Mouse (Mus musculus) kidney, adult 8-10 months (tissue): ENCODE data around the gene Clec2l.
A peak's percentile ranks its signal among the peaks of the same experiment; 100 is the strongest.

ENCODE experiments used
- DNase-seq, 2 experiments: peaks; one replicate each; pipeline ENCODE4 v3.0.0; 2022

Clec2l gene

GRCm38 (mm10) chr6:38671270-38671669 lies 8.4 kb downstream of the Clec2l start:
- no peak for DNase-seq

- no peak for DNase-seq
Observed at GRCm38 (mm10) chr6:38672011-38672410, 9.1 kb downstream of the Clec2l start.

GRCm38 (mm10) chr6:38676217-38676616 lies 13.3 kb downstream of the Clec2l start:
- no peak for DNase-seq

- DNase-seq, result no peak
Observed at GRCm38 (mm10) chr6:38676723-38677122, 13.9 kb downstream of the Clec2l start.

DNA sequence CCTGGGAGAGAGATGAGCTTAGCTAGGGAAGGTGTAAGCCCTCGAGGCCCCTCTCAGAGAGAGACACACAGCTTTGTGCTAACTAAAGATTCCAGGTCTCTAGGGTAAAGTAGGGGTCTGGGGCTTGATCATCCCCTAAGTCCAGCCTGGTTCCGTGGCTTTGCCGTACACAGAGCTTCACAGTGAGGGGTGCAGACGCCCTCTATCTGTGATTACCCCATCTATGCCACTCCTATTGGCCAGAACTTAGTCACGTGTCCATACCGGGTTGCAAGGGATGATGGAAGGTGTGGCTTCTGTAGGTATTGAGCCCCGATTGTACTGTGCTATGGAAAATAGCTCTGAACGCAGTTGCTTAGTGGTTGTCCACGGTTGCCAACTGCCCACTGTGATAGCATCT lies 14.8 kb downstream of the Clec2l start:
- no peak for DNase-seq

GRCm38 (mm10) chr6:38682532-38682931 lies 19.7 kb downstream of the Clec2l start:
- DNase-seq, result no peak

- peak in 1 of 2 experiments; percentile 24 for DNase-seq
Observed at GRCm38 (mm10) chr6:38687216-38687615, 24.3 kb downstream of the Clec2l start.

DNA sequence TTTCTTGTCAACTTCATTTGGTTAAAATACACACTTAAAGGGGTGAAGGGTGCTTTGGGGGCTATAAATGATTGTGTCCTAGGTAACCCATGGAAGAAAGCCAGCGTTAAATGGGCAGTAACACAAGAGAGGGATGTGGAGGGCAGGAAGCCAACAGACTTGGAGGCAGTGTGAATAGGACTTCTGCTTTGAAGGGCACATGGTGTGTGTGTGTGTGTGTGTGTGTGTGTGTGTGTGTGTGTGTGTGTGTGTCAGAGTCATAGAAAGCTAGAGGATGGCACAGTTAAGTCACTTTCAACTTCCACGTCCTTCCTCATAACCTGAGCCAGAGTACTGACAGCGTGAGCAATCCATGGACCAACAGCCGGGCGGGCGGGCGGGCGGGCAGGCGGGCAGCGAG lies 26.0 kb downstream of the Clec2l start:
- DNase-seq, result no peak

- no peak for DNase-seq
Observed at GRCm38 (mm10) chr6:38690615-38691014, 27.7 kb downstream of the Clec2l start.

DNA sequence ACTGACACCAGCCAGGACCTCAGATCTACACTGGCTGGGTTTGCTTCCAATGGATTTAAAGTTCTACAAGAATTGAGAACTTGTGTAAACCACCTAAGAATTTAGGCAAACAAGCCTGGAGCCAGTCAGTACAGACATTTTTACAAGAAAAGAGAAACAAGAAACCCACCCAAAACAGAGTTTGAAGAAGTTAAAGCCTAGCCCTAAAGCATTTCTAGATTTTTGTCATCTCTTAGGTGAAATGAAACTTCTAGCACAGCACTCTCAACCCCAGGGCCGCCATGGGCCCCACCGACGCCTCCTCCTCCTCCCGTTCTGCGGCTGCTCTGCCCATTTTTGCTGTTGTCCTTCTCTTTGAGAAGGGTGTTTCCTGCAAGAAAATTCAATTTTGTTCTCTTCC lies 28.2 kb downstream of the Clec2l start:
- DNase-seq, result no peak

- DNase-seq, result no peak
Observed at GRCm38 (mm10) chr6:38692556-38692955, 29.7 kb downstream of the Clec2l start.

DNA sequence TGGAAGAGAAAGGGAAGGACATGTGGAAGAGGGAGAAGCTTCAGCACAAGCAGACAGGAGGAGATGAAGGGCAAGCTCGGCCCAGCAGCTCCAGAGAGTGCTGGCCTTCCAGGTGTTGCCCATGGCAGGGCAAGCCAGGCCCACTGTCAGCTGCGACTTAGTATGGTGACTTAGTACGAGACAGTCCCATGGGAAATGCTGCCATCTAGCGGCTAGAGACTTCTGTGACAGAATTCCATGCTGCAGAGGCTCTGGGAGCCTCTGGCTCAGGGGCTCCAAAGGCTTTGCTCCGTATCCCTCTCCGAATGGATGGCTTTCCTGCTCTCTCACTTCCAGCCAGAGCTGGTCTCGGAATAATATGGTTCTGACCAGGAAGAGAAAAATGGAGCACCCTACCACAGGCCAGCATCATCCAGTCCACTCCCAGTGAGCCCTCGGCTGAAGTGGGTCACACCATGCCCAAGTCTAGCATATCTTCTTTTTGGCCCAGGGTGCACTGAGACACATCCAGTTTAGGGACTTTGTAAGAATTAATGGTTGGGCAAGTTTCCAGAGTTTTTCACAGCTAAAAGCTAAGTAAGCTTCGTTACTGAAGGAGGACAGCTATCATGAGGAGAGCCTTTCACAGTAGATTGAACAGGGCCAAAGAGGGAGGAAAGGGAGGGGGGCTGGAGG lies 32.6 kb downstream of the Clec2l start:
- DNase-seq, result peak; percentile 59 to 79

DNA sequence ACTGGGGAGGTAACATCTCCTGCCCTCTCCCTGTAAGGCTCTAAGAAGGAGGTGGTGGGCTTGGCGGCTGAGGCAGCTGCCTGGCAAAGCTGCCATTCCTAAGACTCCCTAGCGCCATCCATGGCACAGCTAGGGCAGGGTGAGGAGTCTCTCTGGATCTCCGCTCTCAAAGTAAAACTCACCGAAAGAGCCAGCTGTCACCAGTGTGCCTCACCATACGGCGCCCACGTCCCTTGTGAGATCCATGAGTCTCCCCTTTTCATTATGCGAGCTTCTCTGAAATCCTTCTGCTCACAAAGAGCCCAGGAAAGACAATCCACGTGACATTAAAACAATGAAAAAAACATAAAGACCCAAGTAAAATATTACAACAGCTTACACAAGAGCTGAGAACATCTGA lies 33.7 kb downstream of the Clec2l start:
- DNase-seq, result no peak

- DNase-seq, result no peak
Observed at GRCm38 (mm10) chr6:38698233-38698889, 35.5 kb downstream of the Clec2l start.

DNA sequence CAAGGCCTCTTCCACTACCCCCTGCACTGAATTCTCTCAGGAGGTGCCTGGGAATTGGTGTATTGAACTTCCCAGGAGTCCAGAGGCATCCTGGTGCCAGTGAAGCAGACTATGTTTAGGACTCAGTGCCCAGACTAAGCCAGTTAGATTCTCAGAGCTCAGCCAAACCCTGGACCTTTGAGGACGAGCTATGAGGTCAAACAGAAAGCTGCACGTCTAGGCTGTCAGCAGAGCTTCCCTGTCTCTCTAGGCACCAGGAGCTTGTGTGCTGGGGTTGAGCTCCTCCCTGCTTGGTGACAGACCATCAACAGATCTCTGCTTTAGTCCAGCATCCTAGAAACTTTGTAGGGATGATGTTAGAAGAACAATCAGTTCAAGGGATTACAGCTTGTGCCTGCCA lies 38.6 kb downstream of the Clec2l start:
- no peak for DNase-seq

- peak; percentile 22 to 24 for DNase-seq
Observed at GRCm38 (mm10) chr6:38702810-38703399, 40.0 kb downstream of the Clec2l start.

DNA sequence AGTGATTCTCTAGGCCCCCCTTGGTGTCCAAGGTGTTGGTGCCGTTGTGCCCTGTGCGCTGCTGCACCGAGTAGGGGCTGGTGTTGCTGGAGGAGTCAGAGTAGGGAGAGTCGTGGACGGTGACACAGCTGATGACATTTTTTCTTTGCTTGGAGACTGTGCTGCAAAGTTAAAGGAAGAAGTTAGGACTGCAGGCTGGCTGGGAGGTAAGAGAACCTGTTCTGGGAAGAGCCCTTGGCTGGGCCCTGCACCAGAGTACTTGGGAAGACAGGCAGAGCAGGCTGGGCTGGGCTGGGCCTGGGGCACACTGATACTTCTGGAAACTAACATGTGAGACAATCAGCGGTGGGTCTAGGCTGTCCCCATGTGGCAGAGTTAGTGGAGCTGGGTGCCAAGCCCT lies 40.7 kb downstream of the Clec2l start:
- no peak for DNase-seq

- DNase-seq, result peak; percentile 34 to 35
Observed at GRCm38 (mm10) chr6:38704264-38704984, 41.6 kb downstream of the Clec2l start.

DNA sequence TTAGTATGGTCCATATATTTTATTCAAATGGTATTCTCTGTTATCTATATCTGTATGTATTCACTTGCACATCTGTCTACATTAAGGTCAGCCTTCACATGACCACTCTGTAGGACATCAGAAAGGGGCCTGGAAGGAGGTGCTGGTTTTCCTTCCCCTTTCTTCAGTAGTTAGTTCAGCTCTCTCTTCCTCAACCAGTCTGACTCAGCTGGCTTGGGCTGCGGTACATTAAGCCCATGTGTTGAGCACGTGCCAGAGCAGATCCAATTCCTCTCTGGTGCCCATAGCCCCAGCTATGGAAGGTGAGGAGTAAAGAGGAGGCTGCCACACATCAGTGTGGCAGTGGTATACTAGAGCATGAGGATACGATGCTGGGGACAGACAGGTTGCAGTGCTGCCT lies 47.6 kb downstream of the Clec2l start:
- no peak for DNase-seq

DNA sequence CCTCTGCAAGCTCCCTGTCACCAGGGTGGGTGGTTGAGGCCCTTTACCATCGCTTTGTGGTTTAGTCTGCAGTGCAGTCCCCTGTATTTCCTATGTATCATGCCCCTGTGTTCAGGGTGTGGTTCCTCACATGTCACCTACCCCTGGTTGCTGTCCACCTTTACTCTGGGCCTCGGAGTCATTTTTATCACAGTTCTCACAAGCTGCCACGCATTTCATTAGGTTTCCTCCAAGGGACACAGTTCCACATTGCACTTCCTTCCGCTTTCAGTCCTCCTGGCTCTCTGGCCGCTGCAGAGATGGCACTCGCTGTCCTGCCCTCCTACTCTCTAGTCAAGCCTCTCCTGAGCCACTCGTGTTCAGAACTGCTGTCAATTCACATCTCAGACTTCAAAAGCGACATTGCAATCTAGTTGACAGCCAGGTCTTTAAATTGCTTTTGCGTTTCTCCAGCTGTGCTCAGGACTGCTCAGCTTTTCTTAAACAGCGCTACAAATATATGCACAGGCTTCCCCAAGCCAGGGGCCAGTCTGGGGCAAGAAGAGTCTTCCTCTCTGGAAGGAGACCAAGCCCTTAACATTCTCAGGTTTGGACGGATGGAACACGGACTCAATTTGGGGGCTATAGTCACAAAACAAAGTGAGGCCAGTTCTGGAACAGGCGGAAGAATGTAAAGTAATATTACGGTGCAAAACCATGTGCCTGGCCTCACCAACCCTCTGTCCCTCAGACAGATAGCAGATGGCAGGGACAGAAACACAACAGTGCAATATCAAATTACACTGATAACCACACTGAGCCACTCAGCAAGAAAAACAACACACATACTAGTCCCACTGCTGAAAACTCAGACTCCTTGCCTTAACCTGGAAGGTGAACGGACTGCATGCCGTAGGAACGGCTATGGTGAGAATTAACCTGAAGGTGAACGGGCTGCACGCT lies 51.4 kb downstream of the Clec2l start:
- DNase-seq, result no peak

GRCm38 (mm10) chr6:38715881-38716280 lies 53.0 kb downstream of the Clec2l start:
- no peak for DNase-seq

- no peak for DNase-seq
Observed at GRCm38 (mm10) chr6:38718625-38719024, 55.8 kb downstream of the Clec2l start.

DNA sequence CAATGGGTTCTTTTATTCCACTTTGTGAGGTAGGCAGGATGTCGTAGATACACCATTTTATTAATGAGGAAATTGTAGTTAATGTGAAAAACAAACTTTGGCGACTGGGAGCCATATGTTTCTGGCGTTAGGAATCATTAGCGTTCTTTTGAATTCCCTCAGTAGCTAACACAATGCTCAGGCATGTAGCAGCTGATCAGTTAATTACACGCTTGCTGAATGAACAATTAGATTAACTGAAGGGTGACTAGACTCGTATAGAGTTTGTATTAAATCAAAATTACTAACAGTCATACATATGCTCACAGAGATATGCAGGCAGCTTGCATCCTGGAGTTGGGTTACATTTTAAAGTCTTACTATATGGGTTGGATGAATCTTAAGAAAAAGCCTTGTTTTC lies 56.4 kb downstream of the Clec2l start:
- DNase-seq, result no peak
